Mouse (Mus musculus): Measurements from ENCODE around the gene Zfp217.

DNA sequence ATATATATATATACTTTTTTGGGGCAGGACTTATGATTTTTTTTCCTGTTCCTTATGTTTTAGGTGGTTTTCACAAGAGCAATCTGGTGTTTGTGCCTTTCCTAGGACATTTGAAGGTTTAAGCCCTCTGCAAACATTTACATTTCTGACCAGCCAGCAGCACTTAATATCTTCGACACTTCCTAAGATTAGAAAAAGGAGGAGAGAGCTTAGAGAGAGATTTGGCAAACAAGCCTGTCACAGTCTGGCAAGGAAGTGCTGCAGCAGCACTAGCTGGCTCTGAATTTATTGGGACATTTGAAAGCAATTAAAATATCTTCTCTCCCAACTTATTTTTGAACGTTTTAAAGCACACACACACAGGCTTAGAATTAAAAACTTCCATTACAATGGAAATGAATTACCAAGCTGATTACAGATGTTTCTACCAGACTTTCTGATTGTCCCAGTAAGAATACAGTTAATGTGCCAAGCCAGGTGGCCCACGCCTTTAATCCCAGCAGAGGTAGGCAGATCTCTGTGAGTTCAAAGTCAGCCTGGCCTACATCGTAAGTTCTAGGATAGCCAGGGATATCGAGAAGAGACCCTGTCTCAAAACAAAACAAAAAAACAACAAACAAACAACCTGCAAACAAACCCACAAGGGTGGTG lies 4.3 kb upstream of the Zfp217 start:
- TF ChIP-seq CTCF (IDR thresholded peaks at IDR 0.05; ENCODE audit: low read depth): no peak
- no peak for TF ChIP-seq EP300 (IDR thresholded peaks at IDR 0.05; ENCODE audit: low read depth)
